Mouse (Mus musculus): ENCODE data around the gene Zmat5.

Gene Zmat5

DNA sequence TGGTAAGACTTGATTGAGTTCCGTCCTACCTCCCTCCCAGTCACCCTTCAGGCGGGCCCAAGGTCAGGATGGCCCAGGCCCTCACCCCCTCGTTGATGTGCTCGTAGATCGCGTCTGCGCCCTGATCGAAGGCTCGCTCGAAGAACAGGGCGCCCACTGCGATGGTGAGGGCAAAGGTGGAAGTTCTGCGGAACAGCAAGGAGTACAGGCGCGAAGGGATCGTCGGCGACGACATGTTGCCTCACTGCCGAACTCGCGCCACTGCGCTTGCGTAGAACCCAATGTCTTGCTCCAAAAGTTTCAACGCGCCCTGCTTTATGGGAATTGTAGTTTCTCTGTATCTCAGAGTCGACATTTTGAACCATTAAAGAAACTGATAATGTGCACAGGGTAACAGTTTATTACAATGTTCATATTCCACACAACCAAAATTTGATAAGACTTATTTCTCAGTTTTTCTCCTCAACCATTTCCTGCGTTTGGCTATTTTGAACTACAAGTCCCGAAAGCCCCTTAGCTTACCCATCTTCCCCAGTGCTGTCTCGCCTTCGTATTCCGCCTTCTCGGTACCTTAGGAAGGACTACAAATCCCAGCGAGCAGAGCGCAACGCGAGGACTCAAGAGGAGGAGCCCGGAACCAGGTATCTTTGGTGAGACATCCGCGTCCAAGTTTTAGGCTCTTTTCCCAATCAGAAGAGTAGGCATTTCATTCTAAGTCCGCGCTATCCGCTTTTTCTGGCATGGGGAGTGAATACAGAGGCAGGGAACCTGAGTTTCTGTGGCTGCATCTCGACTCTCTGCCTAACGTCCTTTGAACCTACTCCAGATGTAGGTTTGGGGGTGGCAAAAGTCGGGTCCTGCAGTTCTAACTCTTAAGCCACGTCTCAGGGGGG is at the start of gene Zmat5, which contains the start of gene Uqcr10:
Gene Zmat5 (plus strand): TSS at position 607 of the 893 bp plus-strand sequence.
Gene Uqcr10 (minus strand): TSS at position 271 of the 893 bp plus-strand sequence.
- DNase-seq (ENCODE audit: low spot score): peak; percentile 89

GRCm38 (mm10) chr11:4659818-4660217 is 44.7 kb upstream of the Zmat5 start:
- no peak for DNase-seq (ENCODE audit: low spot score)

- DNase-seq (ENCODE audit: low spot score): no peak
These were observed 44.0 kb upstream of the Zmat5 start for GRCm38 (mm10) chr11:4660309-4661025.

GRCm38 (mm10) chr11:4661324-4661723 is 43.2 kb upstream of the Zmat5 start:
- no peak for DNase-seq (ENCODE audit: low spot score)

DNA sequence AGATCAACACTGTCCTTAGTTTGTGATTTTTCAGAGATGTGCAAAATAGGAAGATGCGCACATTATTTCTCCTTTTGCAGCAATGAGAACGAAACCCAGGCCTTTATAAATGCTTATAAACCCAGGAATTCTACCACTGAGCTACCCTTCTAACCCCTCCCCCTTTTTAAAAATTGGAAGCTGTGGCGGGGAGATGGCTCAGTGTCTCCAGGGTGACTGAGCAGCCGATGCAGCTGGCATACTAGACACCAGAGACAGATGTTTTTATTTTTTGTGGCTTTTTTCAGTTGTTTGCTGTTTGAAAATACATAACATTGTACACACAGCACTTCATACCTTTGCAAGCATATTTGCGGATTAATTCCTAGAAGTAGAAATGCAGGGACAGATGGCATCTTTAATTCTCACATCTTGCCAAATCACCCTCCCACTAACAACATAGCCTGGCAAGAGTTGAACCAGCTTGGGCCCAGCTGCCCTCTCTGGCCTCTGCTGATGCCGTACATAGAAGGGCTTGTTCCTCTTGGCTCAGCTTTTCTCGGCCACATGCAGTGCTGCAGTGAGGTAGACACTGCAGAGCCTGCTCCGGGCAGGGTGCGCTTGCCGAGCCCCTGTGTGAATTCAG is 42.5 kb upstream of the Zmat5 start:
- no peak for DNase-seq (ENCODE audit: low spot score)

GRCm38 (mm10) chr11:4662496-4662878 is 42.0 kb upstream of the Zmat5 start:
- DNase-seq (ENCODE audit: low spot score): no peak

DNA sequence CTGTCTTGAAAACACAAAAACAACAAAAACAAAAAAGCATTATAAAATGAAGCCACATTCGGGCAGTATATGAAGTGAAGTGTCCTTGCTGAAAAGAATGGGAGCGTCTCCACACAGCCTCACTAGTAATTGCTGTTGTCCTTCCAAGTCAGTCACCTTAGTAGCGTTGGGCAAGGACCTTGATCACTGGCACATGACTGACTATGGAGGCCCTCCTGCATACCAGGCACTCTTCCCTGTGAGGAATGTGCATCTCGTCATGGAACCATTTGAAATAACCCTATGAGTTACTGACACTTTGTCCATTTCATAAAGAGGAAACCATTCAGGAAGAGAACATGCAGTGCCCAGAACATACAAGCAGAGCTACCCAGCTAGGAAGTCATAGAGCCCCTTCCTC is 32.7 kb upstream of the Zmat5 start:
- no peak for DNase-seq (ENCODE audit: low spot score)

- DNase-seq (ENCODE audit: low spot score): no peak
These were observed 29.9 kb upstream of the Zmat5 start for GRCm38 (mm10) chr11:4674593-4674992.

DNA sequence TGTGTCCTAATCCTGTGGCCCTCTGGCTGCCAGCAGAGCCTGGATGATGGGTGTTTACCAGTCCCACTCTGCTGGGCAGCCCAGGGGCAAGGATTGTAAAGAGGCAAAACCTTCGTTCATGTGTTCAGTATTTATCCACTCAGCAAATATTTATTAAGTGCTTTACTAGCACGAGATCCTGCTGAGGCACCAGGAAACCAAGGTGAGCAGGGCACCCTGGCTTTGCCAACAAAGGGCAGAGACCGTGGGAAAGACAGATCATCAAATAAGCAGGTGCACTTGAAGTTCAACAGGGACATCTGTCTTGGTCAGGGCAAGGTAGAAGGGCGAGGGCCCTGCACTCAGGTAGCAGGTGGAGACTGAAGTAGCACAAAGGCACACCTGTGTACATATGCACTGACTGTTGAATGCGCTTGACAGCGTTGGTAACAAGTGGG is 29.3 kb upstream of the Zmat5 start:
- no peak for DNase-seq (ENCODE audit: low spot score)

GRCm38 (mm10) chr11:4675693-4676092 is 28.8 kb upstream of the Zmat5 start:
- DNase-seq (ENCODE audit: low spot score): no peak

DNA sequence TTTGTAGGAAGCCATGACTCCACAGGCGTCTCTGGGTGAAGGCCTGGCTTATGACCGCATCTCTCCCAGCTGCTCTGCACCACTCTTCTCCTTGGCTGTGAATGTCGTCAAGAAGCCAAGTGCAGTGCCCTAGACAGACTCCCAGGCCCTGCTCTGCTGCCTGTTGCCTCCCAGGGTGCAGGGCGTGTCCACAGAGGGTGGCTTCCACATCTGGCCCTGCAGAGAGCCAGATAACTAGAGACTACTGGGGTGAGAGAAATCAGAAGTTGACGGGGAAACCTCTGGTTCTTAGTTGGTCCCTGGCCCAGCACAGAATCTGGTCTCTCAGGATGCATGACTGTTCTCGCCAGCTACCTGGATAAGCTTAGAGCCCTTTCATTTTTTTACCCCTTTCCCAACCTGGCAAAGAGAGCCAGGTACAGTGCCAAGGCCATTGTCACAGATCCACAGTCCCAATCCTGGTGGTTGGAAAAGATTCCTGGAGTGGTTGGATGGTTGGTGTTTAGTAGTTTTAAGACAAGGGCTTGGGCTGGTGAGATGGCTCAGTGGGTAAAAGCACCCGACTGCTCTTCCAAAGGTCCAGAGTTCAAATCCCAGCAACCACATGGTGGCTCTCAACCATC is 27.1 kb upstream of the Zmat5 start:
- DNase-seq (ENCODE audit: low spot score): no peak

DNA sequence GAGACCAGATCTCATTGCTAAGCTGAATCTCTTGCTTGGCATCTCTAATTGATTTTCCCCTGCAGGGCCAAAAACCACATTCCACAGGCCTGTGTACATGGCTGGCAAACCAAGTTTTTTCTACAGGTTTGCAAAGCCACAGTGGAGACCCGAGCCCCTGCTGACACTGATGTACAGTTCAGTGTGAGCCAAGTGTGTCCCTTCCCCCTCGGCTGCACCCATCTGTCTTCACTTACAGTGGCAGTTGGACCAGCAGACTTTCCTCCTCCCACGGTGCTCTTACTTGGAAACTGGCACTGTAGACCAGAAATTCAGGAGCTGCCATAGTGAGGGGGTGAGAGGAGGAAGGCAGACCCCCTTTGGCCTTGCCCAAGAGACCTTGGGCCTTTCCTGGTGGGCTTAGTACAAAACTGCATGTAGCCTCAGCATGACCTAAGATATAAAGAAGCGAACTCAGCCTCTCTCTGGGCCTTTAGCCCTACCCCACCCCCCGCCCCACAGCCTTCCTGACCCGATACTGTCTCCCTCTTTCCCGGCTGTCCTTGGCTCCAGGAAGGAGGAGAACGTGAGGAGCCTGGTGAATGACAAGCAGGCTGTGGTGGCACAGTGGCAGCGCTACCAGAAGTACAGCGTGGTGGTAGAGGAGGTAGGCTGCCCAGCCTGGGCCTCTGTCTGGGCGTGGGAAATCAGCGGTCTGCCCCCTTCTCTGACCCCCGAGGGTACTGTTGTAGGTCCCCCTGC is 25.6 kb upstream of the Zmat5 start:
- DNase-seq (ENCODE audit: low spot score): no peak

- DNase-seq (ENCODE audit: low spot score): no peak
These were observed 25.0 kb upstream of the Zmat5 start for GRCm38 (mm10) chr11:4679441-4679832.

GRCm38 (mm10) chr11:4680126-4680525 is 24.4 kb upstream of the Zmat5 start:
- no peak for DNase-seq (ENCODE audit: low spot score)

GRCm38 (mm10) chr11:4683516-4683915 is 21.0 kb upstream of the Zmat5 start:
- DNase-seq (ENCODE audit: low spot score): no peak

- DNase-seq (ENCODE audit: low spot score): no peak
These were observed 20.3 kb upstream of the Zmat5 start for GRCm38 (mm10) chr11:4684186-4684585.

GRCm38 (mm10) chr11:4685071-4685470 is 19.4 kb upstream of the Zmat5 start:
- DNase-seq (ENCODE audit: low spot score): peak; percentile 57

- DNase-seq (ENCODE audit: low spot score): no peak
These were observed 19.0 kb upstream of the Zmat5 start for GRCm38 (mm10) chr11:4685510-4685909.

GRCm38 (mm10) chr11:4687027-4687426 is 17.5 kb upstream of the Zmat5 start:
- DNase-seq (ENCODE audit: low spot score): no peak

GRCm38 (mm10) chr11:4687874-4688273 is 16.6 kb upstream of the Zmat5 start:
- no peak for DNase-seq (ENCODE audit: low spot score)

DNA sequence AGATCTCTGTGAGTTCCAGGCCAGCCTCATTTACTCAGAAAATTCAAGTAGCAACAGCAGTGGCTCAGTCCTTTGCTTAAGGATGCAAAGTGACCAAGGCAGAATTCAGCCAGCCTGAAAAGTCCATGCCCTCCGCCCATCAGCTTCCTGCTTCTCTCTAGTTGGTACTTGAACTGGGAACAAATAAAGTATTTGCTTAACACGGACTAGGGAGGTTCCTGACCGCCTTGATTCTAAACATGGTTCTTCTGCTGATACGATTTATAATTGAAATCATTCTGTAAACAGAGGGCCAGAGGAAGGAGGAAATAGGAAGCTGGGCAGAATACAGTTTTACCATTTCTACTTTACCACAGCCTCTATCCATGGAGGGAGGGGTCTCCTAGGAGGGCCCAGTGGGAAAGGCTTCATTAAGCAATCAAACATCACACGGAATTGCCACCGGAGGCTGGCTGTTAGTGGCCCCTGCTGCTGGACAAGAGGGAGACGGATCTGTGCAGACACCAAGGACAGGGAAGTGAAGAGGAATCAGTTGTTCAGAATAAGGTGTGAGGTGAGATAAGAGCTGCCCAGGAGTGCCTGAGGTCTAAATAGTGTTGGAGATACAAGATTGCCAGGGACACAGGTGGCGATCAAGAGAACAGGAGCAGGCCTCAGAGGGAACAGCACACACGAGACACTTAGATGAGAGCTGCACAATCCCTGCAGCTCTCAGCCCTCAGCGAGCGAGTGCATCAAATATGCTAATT is 15.7 kb upstream of the Zmat5 start:
- no peak for DNase-seq (ENCODE audit: low spot score)

Data from ovary, postnatal 36 days (tissue).